Mouse (Mus musculus): Measurements from ENCODE around the gene Slc48a1.

The Slc48a1 gene

DNA sequence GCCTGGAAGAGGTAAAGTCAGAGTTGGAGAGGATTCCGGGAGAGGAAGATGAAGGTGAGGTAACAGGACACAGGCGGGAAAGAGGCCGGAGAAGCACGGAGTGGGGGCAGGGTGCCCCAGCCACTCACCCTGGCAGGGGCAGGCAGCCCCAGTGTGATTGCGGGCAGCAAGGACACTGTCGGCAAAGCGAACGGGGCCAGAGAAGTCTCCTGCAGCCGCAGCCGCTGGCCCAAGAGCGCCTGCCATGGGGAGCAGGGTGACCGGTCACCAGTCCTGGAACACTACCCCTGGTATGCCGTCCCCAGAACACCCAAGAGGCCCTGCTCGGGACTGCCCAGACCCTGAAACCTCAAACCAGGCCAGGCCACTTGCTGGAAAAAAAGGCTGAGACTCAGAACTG lies 30.2 kb downstream of the Slc48a1 start:
- DNase-seq = no peak

DNA sequence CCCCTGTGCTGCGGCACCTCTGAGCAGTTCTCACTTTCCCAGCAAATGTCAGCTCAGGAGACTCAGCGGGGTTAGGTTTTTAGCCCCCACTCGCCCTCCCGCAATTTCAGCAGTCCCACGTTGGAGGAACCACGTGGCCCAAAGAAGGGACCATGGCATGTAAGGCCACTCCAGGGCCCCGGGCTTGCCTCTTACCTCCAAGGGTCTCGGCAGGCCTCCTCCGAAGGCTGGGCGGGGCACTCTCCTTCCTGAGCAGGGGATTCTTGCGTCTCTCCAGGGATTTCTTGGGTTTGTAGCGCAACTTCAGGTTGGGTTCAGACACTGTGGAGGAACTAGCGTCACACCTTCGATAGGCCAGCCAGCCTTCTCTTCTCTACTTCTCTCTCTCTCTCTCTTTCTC lies 30.9 kb downstream of the Slc48a1 start:
- DNase-seq = no peak

DNA sequence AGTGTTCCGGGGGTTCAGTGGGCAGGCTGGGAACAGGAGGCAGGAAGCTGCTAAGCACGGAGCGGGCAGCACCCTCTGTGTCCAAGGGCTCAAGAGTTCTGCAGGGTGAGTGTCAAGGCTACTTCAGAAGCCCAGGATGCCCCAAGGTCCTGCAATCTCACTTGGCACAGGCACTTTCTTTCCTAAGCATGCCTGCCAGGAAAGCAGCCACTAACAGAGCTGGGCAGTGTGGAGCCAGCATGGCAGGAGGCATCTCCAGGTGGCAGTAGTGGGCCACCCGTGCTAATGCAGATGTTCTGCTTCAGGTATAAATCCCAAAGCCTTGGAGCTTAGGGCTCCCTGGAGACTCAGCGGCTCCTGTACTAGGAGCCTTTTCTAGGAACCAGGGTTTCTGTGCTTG lies 31.6 kb downstream of the Slc48a1 start:
- no peak for DNase-seq

DNA sequence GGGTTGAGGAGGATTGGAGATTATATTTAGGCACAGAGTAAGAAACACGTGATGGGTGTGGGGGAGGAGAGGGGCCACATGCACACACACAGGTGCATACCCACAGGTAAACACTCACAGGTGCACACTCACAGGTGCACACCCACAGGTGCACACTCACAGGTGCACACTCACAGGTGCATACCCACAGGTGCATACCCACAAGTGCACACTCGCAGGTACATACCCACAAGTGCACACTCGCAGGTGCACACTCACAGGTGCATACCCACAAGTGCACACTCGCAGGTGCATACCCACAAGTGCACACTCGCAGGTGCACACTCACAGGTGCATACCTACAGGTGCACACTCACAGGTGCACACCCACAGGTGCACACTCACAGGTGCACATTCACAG lies 32.1 kb downstream of the Slc48a1 start:
- DNase-seq = no peak

DNA sequence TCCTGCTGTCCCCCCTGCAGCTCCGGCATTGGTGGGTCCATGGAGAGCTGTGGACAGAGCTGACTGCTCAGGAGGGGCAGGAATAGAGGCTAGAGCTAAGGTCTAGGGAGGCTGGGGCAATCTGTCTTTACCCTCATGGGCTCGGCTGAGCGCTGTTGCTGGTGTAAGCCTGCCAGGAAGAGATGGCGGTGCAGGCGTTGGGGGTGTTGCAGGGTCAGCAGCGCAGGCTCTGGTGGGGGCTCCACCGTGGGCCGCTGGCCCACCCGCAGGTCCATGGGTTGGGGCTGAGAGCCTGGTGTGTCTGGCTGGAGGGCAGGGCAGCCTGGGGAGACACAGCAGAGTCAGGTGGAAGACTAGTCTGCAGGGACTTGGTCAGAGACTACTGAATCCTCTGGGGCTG lies 33.0 kb downstream of the Slc48a1 start:
- no peak for DNase-seq

DNA sequence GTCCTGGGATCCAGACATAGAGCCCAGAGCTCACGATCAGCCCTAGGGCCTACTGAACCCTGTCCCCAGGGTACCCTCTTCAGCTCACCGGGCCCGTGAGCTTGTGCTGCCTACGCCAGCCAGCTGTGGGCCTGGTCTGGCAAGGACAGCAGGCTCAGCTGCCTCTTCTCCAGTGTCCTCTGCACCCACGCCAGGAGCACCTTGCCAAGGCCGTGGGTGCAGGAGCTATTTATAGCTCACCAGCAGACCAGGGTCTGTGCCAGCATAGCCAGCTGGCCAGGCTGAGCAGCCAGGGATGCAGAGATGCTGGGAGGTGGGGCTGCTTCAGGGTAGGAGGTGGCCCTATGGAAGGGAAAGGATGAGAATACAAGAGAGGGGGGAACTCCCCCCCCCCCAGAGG lies 33.8 kb downstream of the Slc48a1 start:
- DNase-seq = peak; percentile 88

DNA sequence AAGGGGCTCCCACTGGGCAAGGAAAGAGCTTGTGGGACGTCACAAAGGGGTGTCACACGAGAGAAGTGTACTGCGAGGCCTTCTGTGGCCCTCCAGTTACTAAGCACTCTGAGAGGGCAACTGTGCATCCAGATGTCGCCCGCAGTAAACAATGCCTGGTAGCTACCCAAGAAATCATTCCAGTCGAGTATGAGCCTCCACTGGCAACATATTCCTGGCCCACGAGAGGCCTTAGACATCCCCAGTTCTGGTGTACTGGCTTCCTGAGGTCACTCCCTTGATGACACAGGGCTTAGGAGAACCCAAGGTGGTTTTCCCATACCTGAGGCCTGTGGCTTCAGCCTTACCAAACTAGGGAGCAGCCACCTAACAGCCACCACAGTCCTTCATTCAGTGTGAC lies 34.6 kb downstream of the Slc48a1 start:
- no peak for DNase-seq

DNA sequence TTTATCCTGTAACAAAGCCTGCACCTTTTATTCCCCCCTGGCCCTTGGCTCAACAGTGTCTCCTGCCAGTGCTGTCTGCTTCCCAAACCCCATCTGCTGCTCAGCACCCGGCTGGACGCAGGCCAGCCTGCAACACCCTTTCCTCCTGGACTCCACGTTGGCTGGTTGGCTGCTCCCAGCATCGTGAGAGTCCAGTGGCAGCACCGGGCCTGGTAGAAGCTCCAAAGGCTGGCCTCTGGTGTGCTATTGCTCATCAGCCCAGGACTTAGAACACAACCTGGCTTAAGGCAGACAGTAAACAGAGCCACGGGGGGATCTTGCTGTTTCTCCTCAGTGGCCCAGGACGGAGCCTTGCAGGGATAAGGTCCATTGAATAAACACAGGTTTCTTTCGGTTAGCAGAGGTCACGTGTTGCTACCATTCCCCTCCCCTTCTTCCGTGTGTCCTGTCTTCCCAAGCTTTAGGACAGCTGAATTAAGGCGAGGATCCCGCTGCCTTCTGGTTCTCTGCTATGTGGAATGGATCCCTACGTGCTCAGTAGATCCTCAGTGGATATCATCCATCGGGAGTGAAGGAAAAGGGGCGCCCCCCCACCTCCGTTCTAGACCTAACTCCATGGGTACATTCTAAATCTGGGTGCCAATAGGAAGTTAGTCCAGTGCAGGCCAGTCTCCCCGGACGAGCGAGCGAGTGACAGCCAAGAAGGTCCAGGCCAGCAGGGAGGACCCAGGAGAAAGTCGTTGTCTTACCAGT lies 35.3 kb downstream of the Slc48a1 start:
- peak; percentile 91 for DNase-seq

DNA sequence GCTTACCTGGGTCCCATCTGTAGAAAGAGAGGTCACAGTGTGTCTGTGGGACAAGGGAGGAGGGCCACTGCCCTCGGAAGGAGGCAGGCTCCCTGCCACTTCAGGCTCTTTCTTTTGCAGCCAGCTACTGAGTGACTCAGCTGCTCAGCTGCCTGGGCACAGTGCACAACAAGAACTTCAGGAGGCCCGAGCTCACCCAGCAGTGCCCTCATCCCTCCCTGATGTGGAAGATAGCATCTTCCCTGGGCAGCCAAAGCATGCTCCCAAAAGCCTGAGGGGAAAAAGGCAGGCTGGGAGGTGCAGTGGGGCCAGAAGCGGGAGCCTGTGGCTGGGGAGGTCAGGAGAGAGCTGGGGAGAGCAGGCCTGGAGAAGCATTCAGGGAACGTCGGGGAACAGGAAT lies 36.4 kb downstream of the Slc48a1 start:
- no peak for DNase-seq

DNA sequence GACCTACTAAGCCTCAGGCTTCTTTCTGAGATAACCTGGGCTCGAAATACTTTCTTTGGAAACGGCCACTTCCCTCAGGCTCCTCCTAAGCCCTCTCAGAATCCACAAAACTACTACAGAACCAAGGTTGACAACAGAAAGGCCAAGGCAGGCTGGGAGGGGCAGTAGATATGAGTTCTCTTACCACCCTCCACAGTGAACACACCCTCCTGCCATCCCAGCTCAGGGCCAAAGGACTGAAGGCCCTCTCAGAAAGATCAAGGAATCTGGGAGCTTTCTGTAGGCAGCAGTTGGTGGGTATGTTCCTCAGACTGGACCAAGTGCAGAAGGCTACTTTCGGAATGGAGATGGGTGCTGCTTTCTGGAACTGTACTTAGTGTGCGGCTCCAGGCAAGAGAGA lies 36.9 kb downstream of the Slc48a1 start:
- DNase-seq = no peak

DNA sequence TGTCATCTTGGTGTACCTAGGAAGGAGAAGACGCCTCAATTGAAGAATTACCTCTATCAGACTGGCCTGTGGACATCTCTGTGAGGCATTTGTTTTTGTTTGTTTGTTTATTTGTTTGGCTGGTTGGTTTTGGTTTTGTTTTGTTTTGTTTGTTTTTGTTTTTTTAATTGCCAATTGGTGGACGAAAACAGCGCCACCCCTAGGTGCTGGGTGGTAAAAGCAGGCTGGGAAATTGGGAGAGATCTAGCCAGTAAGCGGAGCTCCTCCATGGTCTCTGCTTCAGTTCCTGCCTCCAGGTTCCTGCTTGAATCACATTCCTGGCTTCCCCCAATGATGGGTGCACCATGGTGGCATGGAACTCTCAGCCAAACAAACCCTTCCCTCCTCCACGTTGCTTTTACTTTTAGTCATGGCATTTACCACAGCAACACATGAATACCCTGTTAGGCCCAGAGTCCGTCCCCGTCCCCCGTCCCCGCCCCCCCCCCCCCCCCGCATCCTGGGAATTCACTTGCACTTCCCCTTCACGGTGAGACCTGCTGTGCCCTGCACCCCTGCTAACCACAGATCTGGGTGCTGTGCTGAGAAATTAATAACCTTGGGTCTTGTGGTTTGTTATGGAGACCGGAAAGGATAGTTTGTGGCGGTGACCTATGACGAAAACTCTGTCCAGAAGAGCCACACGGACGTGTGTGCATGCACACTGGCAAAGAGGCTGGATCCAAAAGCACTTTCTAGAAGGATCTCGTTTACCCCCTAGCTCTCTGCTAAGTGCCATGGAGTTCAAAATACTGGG lies 38.1 kb downstream of the Slc48a1 start:
- no peak for DNase-seq

DNA sequence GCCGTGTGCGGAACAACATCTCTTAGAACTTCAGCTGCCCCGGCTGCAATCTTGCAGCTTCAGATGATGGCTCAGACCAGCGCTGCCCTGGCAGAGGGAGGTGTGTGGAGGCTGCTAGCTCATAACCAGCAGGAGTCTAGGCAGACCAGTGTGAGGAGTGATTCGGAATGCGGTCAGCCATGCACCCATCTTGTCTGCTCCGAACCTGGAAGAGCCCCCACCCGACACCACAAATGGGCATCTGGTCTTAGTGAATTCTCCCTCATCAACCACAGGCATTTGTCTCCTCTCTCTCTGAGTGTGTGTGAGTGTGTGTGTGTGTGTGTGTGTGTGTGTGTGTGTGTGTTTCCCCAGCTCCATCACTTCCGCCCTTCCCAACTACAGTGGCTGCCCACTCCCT lies 41.6 kb downstream of the Slc48a1 start:
- no peak for DNase-seq

DNA sequence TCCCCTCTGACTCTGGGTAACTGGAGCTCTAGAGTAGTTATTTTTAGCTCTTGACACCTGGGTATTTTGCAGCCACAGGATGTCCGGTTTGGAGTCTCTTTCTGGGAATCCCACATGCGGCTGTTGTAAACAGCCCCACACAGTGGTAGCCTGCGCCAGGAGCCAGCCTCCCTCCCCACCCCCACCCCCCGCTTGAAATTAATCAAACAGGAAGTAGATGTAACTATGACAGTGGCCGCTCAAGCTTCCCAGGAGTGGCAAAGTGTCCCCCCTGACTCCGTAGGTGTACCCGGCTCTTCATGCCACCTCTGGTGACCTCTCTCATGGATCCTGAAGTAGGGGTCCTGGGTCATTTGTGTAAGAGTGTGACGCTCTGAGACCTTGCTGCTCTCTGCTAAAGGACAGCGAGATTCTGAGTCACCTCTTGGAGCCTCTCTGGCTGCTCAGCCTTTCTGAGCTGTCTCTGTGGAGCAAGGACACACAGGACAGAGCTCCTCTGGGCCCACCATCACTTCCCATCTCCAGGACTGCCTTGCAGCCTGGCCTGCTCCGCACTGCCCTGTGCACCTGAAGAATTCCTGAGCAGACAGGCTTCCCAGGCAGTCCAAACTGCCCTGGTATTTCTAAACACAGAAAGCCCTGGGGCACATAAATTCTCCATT lies 43.1 kb downstream of the Slc48a1 start:
- no peak for DNase-seq

DNA sequence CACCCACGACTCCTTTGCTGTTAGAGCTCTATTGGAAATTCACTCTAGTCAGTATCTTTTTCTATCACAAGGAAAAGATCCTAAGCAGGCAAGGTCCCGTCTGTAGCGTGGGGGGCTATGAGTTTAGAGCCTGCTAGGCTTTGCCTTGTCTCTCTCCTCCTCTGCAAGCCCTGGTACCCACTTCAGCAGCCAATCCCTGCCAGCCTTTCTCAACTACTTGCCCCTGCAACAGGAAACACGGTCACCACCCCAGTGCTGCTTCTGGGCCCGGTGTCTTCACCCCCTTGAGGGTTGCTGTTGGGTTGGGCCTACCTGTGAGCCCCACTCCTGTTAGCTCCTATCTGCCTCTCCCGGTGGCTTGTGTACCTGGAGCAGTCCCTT lies 43.7 kb downstream of the Slc48a1 start:
- DNase-seq = no peak

DNA sequence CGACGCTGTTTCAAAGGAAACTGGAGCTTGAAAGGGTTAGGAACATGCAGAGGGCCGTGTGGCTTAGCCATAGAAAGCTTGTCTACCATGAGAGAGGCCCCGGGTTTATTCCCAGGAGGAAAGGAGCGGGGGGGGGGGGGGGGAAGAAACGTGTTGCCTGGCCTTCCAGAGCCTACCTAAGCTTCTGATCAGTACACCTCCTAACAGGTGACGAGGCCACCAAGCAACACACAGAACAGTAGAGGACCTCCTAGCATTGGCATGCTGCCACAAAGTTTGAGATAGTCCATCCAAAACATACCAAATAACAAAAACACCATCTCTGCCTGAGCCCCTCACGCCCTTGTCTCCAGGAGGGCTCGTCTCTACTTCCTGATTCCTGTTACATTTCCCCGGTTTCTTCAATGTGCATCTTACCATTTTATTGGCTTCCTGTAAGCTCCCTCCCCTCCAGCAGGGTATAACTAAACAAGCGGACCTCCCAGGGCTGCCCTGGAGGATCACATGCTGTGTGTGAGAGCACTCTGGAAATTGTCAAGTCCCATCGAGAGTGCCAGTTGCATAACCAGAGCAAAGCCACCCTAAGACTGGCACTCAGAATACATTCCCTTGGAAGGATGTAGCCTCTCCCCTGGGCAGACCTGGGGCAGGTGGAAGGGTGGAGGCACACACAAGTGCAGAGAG lies 44.4 kb downstream of the Slc48a1 start:
- DNase-seq = no peak

DNA sequence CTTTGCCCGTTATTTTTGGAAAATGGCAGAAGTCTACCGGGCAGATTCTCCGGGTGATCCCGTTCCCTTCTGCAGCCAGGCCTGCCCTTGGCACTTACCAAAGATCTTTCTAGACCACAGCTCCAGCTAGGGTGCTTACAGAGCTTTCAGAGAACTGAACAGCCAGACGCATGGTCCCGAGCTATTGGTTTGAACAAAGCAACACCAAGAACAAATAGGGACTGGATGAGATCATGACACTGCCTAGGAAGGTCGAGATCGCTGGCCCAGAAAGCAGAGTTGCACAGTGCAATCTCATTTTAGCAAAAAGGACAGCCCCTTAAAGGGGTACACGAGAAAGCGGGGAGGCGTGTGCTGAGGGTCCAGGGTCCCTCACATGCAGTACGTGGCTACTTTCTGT lies 45.2 kb downstream of the Slc48a1 start:
- no peak for DNase-seq

DNA sequence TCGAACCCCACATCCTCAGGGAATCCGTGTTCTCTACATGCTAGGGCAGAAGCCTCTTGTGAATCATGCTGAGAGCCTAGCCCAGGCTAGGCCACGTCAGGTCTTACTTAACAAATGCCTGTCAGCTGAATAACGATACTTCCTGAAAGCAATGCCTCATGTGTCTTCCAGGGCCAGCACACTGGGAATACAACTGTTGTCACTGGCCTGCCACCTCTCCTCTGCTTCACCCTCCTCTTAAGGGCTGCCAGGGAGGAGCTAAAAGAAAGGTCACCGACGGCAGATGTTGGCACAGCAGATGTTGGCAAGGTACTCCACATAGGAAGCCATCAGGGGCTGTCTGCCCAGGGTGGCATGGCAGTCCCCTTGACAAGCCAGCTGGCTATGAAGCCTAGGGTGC lies 45.7 kb downstream of the Slc48a1 start:
- no peak for DNase-seq

DNA sequence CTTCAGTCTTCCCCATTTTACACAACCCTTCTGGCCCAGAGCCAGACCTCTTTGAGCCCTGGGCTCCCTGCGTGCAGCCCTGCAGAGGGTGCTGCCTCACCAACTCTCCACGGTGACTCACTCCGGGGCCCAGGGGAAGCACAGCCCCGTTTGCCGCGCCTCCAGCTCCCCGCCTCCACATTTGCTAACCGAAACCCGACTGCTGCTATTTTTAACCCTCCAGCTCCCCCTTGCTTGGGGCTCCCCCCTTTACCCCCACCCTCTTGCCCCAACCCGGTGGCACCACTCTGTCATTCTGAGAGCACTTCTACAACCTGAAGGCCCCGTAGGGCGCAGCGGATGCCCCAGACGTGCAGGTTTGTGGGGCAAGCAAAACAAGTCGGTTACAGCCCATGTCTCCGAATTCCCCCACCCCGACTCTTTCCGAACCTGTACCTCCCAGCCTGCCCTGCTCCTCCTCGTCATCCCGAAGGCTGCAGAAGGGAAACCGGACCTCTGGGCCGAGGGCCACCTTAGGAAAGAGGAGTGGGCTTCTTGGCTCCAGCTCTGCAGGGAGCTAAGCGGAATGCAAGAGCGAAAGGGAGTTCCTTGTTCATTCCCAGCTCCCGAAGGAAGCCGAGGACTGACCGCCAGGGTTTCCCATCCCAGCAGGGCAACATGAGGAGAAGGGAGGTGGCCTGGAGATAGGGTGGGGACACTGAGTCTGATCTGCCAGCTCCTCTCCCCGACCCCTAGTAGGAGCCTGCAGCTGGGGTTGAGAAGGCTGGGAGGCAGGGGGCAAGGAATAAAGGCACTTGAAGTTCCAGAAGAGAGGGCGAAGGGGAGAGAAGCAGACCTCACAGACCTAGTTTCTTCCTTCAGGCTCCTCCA lies 47.0 kb downstream of the Slc48a1 start:
- DNase-seq = no peak

DNA sequence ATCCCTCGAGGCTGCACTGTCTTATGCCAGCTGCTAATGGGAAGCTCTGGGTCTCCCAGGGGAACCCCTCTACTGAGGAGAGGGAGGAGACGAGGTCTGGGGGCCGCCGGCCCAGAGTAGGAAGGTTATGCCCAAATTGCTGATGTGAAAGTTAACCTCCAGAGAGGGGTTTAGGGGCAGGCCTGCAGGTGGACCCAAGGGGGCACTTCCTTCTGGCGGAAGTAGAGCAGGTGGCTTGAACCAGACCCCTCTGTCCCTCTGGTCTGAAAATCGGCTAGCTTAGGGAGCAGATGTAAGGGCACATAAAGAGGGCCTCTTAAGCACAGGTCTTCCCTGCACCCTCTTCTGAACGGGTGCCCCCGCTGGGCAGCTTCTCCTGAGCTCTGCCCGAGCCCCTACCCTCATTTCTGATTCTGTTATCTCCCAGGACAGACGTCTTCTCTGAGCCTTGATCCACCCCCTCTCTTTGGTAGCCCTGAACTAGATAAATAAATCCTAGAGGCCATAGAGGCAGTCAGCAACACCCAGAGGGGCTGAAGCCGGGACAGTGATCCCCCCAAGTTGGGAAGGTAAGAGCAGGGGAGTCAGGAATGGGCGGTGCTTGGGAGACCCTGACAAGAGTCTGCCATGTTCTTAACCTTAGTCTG lies 47.7 kb downstream of the Slc48a1 start:
- DNase-seq = no peak

DNA sequence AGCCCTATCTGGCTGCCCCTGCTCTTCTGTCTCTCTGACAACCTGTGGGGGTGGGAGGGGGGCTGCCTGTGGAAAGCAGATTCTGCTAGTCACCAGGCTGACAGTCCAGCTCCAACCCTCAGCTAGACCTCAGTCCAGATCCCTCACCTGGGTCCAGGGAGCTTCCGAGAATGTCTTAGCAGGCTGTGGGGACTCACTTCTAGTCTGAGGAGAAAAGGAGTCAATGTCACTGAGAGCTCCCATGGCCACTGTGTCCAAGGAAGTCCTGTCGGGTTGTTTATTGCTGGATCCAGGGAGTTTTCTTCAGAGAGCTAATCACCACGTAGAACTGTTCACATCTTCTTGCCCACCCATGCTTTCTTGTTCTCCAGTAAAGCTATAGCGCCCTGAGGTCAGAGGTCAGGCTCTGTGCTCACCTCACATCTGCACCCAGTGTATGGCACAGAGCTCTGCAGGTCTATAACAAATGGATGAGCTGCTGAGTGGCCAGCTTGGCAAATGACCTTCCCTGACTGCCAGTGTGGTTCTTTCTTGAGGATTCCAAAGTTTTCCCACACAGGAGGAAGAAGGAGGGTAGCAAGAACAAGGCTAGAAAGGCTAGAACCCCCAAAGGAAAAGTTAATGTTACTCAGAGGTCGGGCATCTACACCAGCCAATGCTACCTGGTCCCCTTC lies 48.4 kb downstream of the Slc48a1 start:
- DNase-seq = no peak

DNA sequence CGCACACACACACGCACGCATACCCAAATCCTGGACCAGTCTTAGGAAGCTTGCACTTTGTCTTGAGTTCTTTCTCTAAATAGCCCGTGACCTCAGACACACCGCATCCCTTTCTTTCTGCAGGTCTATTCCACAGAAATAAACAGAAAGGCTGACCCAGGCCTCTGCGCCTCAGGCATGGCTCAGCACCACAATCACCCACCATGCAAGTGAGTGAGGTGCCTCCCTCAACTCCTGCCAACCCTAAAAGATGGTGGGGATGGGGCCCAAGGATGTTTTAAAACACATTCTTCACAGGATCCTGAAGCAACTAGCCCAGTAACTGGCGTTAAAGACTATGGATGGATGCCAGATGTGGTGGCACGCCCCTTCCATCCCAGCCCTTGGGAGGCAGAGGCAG lies 49.1 kb downstream of the Slc48a1 start:
- no peak for DNase-seq
